Mouse (Mus musculus) midbrain, postnatal 0 days (tissue): ENCODE measurements around the gene Crnkl1. TPM values are rescaled to one million over a fixed set of nuclear protein-coding genes. Genes with fewer than 3 reads are reported as not detected.

Source experiments
- ATAC-seq: fragments of 200-750 bp; cut with Nextera tagmentation; 2 replicates; pipeline ENCODE4 v1.8.0; 2017; ENCODE audit warnings: moderate number of reproducible peaks, mild to moderate bottlenecking, moderate TSS enrichment, moderate library complexity; ENCODE audit not compliant: low FRiP score
- DNase-seq: peaks from one replicate; pipeline ENCODE4 v3.0.0-alpha.2; 2015; ENCODE audit warnings: low spot score
- H3K27ac ChIP-seq: fragments of 300-500 bp; sonication (generic); 2 replicates; pipeline ENCODE4 v1.5.1; 2014; ENCODE audit warnings: low read depth, mild to moderate bottlenecking, low read length, mixed read lengths
- H3K27me3 ChIP-seq: fragments of 300-500 bp; sonication (generic); 2 replicates; pipeline ENCODE4 v1.6.1; 2014; ENCODE audit warnings: low read length, control low read depth, mixed read lengths; ENCODE audit not compliant: insufficient read depth
- H3K36me3 ChIP-seq: fragments of 300-500 bp; sonication (generic); 2 replicates; pipeline ENCODE4 v1.6.1; 2014; ENCODE audit warnings: low read length, control low read depth, mixed read lengths; ENCODE audit not compliant: insufficient read depth
- H3K4me1 ChIP-seq: fragments of 300-500 bp; sonication (generic); 2 replicates; pipeline ENCODE4 v1.6.1; 2014; ENCODE audit warnings: mild to moderate bottlenecking, control low read depth, antibody characterized with exemption, low read length, mixed read lengths; ENCODE audit not compliant: insufficient read depth
- H3K4me2 ChIP-seq: fragments of 300-500 bp; sonication (generic); 2 replicates; pipeline ENCODE4 v1.6.1; 2014; ENCODE audit warnings: low read depth, mild to moderate bottlenecking, low read length, mixed read lengths; ENCODE audit not compliant: poor library complexity, severe bottlenecking
- H3K4me3 ChIP-seq: fragments of 300-500 bp; sonication (generic); 2 replicates; pipeline ENCODE4 v1.5.1; 2014; ENCODE audit warnings: low read depth, mild to moderate bottlenecking, low read length, moderate library complexity
- H3K9ac ChIP-seq: fragments of 300-500 bp; sonication (generic); replicated peaks from 2 replicates; pipeline ENCODE4 v1.6.1; 2014; ENCODE audit warnings: mild to moderate bottlenecking, low read length, moderate library complexity, mixed read lengths; ENCODE audit not compliant: poor library complexity, severe bottlenecking
- H3K9me3 ChIP-seq: fragments of 300-500 bp; sonication (generic); 2 replicates; pipeline ENCODE4 v1.6.1; 2016; ENCODE audit warnings: low read length, control low read depth
- CTCF ChIP-seq: IDR thresholded peaks from 2 replicates; pipeline ENCODE4 v1.5.1; 2016; ENCODE audit warnings: antibody characterized with exemption, mild to moderate bottlenecking
- WGBS: fragments of 180-500 bp; shearing (Covaris S2); extraction: QIAGEN DNeasy Blood & Tissue Kit; methylation state at CpG from one replicate; pipeline ENCODE4 v1.1.7; 2014; 5-methylcytosine and 5-hydroxymethylcytosine counted together
- polyA plus RNA-seq: library from polyadenylated mRNA; unstranded; fragments of >200 nt; fragmentation: Nextera tagmentation; extraction: Ambion mirVana; gene quantifications from 2 replicates; pipeline ENCODE4 v1.2.1, GENCODE M21; 2015
- total RNA-seq: library from RNA; depleted of rRNA; stranded (reverse); fragments of >200 nt; gene quantifications from 2 replicates; pipeline ENCODE4 v1.2.3, GENCODE M21; 2014

The Crnkl1 gene
- total and polyA plus RNA-seq, 2 experiments from 2014 or later: 15.5 to 16.2 TPM

GRCm38 (mm10) chr2:145884036-145884912 is 50.5 kb downstream of the Crnkl1 start:
- WGBS: 39% methylated on average over 17 of the region's 17 CpGs
- no peaks in the 10 kb centered on the region for H3K4me1 ChIP-seq
- DNase-seq (no peak), ATAC-seq (no peak)
- no peak for TF ChIP-seq CTCF
- no peaks in the 10 kb centered on the region for H3K27me3 ChIP-seq
- peaks cover 14% of the 10 kb centered on the region for H3K36me3 ChIP-seq
- no peak overlapping the region for H3K9ac ChIP-seq
- H3K27ac ChIP-seq: peak overlapping the region; percentile 2; the same call in 1 of the 2 replicates
- H3K9me3 ChIP-seq: no peaks in the 10 kb centered on the region
- H3K4me3 ChIP-seq: no peak overlapping the region
- no peak overlapping the region for H3K4me2 ChIP-seq

- H3K27ac ChIP-seq: no peak overlapping the region
- H3K27me3 ChIP-seq: no peaks in the 10 kb centered on the region
- H3K36me3 ChIP-seq: peaks cover 18% of the 10 kb centered on the region
- peak; percentile 83 for TF ChIP-seq CTCF
- ATAC-seq: no peak
- DNase-seq: no peak
- no peak overlapping the region for H3K4me3 ChIP-seq
- H3K4me1 ChIP-seq: no peaks in the 10 kb centered on the region
- 21% methylated on average over 2 of the region's 2 CpGs for WGBS
- no peak overlapping the region for H3K4me2 ChIP-seq
- no peaks in the 10 kb centered on the region for H3K9me3 ChIP-seq
- H3K9ac ChIP-seq: no peak overlapping the region
These were observed 52.4 kb downstream of the Crnkl1 start for GRCm38 (mm10) chr2:145882398-145882797.

GRCm38 (mm10) chr2:145881932-145882331 is 52.9 kb downstream of the Crnkl1 start:
- H3K27ac ChIP-seq: no peak overlapping the region
- no peak for DNase-seq
- no peak overlapping the region for H3K4me2 ChIP-seq
- H3K4me1 ChIP-seq: no peaks in the 10 kb centered on the region
- H3K36me3 ChIP-seq: peaks cover 18% of the 10 kb centered on the region
- H3K9ac ChIP-seq: no peak overlapping the region
- H3K9me3 ChIP-seq: no peaks in the 10 kb centered on the region
- H3K4me3 ChIP-seq: no peak overlapping the region
- WGBS: 79% methylated on average over 5 of the region's 5 CpGs
- TF ChIP-seq CTCF: no peak
- no peaks in the 10 kb centered on the region for H3K27me3 ChIP-seq
- no peak for ATAC-seq

- DNase-seq (no peak), ATAC-seq (no peak)
- H3K9ac ChIP-seq: no peak overlapping the region
- WGBS: 63% methylated on average over 11 of the region's 11 CpGs
- no peaks in the 10 kb centered on the region for H3K4me1 ChIP-seq
- no peak overlapping the region for H3K4me2 ChIP-seq
- no peak overlapping the region for H3K27ac ChIP-seq
- peaks cover 21% of the 10 kb centered on the region for H3K36me3 ChIP-seq
- H3K27me3 ChIP-seq: no peaks in the 10 kb centered on the region
- no peaks in the 10 kb centered on the region for H3K9me3 ChIP-seq
- TF ChIP-seq CTCF: no peak
- H3K4me3 ChIP-seq: no peak overlapping the region
These were observed 53.7 kb downstream of the Crnkl1 start for GRCm38 (mm10) chr2:145880887-145881747.

- Histone ChIP-seq H3K9me3 (no peaks in the 10 kb centered on the region), H3K4me1 (no peaks in the 10 kb centered on the region), H3K36me3 (peaks cover 11% of the 10 kb centered on the region; the same call in 1 of the 2 replicates), H3K9ac (no peak overlapping the region), H3K4me2 (no peak overlapping the region), H3K4me3 (no peak overlapping the region), H3K27ac (no peak overlapping the region), H3K27me3 (no peaks in the 10 kb centered on the region)
- DNase-seq (no peak), ATAC-seq (no peak)
- WGBS: 93% methylated on average over 3 of the region's 3 CpGs
- no peak for TF ChIP-seq CTCF
These were observed 57.6 kb downstream of the Crnkl1 start for GRCm38 (mm10) chr2:145877191-145877590.
